Mouse (Mus musculus) liver, embryonic 11.5 days (tissue): ENCODE measurements at regions not wholly inside any gene's neighbourhood (a gene's known extent, or its start where the extent isn't known, plus 50 kb on each side); places are given as distances from the start of the nearest gene placed in this dataset.
"Not testable (repeated sequence)": the region's sequence is repeated elsewhere in the genome, so short reads cannot be mapped to it uniquely, and the experiment has no call there.

Source experiments
- ATAC-seq: fragments of 200-750 bp; cut with Nextera tagmentation; replicated peaks from 2 replicates; pipeline ENCODE4 v1.8.0; 2017; ENCODE audit warnings: moderate number of reproducible peaks, mild to moderate bottlenecking, moderate TSS enrichment, moderate library complexity; ENCODE audit not compliant: low FRiP score
- DNase-seq: peaks from one replicate; pipeline ENCODE4 v3.0.0-alpha.2; 2017; ENCODE audit warnings: low spot score
- H3K27ac ChIP-seq: fragments of 300-500 bp; sonication (generic); 2 replicates; pipeline ENCODE4 v1.5.1; 2014; ENCODE audit warnings: mild to moderate bottlenecking, low read depth, low read length, control low read depth
- H3K27me3 ChIP-seq: fragments of 300-500 bp; sonication (generic); replicated peaks from 2 replicates; pipeline ENCODE4 v1.6.1; 2014; ENCODE audit warnings: low read length, mixed read lengths; ENCODE audit not compliant: control insufficient read depth, insufficient read depth
- H3K36me3 ChIP-seq: fragments of 300-500 bp; sonication (generic); 2 replicates; pipeline ENCODE4 v1.6.1; 2014; ENCODE audit warnings: mild to moderate bottlenecking, low read length, moderate library complexity, mixed read lengths; ENCODE audit not compliant: control insufficient read depth, insufficient read depth
- H3K4me1 ChIP-seq: fragments of 300-500 bp; sonication (generic); replicated peaks from 2 replicates; pipeline ENCODE4 v1.6.1; 2014; ENCODE audit warnings: low read length, mixed read lengths; ENCODE audit not compliant: control insufficient read depth, insufficient read depth
- H3K4me2 ChIP-seq: fragments of 300-500 bp; sonication (generic); 2 replicates; pipeline ENCODE4 v1.6.1; 2014; ENCODE audit warnings: mild to moderate bottlenecking, control low read depth, moderate library complexity
- H3K4me3 ChIP-seq: fragments of 300-500 bp; sonication (generic); 2 replicates; pipeline ENCODE4 v1.5.1; 2014; ENCODE audit warnings: low read depth, low read length, control low read depth
- H3K9ac ChIP-seq: fragments of 300-500 bp; sonication (generic); 2 replicates; pipeline ENCODE4 v1.6.1; 2014; ENCODE audit warnings: low read depth, low read length, control low read depth
- H3K9me3 ChIP-seq: fragments of 300-500 bp; sonication (generic); 2 replicates; pipeline ENCODE4 v1.6.1; 2016; ENCODE audit warnings: low read length, inconsistent platforms, mixed read lengths; ENCODE audit not compliant: control insufficient read depth
- WGBS: fragments of 180-500 bp; shearing (Covaris S2); extraction: QIAGEN DNeasy Blood & Tissue Kit; methylation state at CpG from one replicate; pipeline ENCODE4 v1.1.7; 2014; 5-methylcytosine and 5-hydroxymethylcytosine counted together

DNA sequence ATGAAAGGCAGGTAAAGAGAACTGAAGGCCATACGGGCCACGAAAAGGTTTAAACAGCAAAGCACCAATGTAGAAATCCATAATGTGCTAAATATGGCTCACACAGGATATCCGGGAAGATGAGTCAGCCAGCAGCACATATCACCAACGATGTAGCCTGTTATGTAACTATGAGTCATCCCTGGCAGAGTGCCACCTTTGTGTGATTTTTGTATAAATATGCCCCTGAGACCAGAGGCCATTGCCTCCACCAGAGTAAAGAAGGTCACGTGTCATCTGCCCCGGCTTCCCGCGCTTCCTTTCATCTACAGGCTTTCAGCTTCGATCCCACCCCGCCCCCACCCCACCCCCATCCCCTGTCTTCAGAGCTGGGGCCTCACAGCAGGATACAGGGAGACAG is 138.2 kb upstream of the Trim24 start:
- Histone ChIP-seq H3K4me3 (no peak overlapping the region), H3K4me2 (no peak overlapping the region), H3K9ac (no peak overlapping the region), H3K36me3 (no peaks in the 10 kb centered on the region), H3K4me1 (no peaks in the 10 kb centered on the region; the same call in 1 of the 2 replicates), H3K27me3 (no peaks in the 10 kb centered on the region), H3K27ac (no peak overlapping the region), H3K9me3 (no peaks in the 10 kb centered on the region)
- ATAC-seq = peak; percentile 45; the same call in 1 of the 2 replicates
- peak; percentile 55 for DNase-seq
- WGBS = 26% methylated on average over 10 of the region's 10 CpGs

DNA sequence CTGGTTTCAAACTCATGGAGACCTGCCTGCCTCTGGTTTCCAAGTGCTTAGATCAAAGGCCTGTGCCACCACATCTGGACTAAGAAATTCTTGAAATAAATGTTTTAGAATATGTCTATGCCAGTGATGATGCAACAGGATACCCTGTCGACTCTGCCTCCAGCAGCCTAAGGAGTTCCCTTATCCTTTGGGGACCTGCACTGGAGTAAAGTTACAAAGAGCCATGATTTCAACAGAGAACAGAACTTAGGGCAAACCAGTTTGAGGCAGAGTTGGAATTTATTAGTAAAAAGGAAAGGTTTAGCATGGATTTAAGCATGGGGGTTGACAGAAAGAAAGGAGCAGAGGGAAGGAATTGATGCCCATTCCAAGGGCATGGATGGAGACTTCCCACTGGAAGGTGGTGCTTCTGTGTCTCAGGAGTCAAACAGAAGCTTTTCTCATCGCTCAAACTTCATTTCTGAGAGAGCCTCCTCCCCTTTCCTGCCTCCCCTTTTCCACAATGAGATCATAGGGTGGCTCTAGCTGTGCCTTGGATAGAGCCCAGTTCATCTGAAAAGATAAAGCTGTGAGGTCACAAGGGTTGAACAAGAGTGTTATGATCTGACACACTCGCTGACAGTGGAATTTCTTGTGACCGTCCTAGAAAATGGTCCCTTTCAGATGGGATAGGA is 135.2 kb upstream of the Trim24 start:
- Histone ChIP-seq H3K9ac (no peak overlapping the region), H3K4me1 (no peaks in the 10 kb centered on the region; the same call in 1 of the 2 replicates), H3K27ac (no peak overlapping the region), H3K4me2 (no peak overlapping the region), H3K36me3 (no peaks in the 10 kb centered on the region), H3K27me3 (no peaks in the 10 kb centered on the region), H3K9me3 (no peaks in the 10 kb centered on the region), H3K4me3 (no peak overlapping the region)
- no peak for DNase-seq
- ATAC-seq = no peak
- 67% methylated on average over 4 of the region's 4 CpGs for WGBS

DNA sequence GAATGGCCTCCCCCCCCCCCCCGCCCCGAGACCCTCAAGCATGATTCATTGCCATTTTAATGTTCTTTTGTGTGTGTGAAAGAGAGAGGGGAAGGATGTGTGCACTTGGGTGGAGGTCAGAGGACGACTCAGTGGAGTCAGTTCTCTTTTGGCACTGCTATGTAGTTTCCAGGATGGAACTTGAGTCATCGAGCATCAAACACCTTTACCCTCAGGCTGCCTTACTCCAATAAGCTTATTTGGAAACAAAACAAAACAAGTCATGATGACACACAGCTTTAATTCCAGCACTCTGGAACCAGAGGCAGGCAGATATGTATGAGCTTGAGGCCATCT is 134.7 kb upstream of the Trim24 start:
- ATAC-seq (no peak), DNase-seq (no peak)
- Histone ChIP-seq H3K4me3 (no peak overlapping the region), H3K4me1 (no peaks in the 10 kb centered on the region; the same call in 1 of the 2 replicates), H3K4me2 (no peak overlapping the region), H3K36me3 (no peaks in the 10 kb centered on the region), H3K9ac (no peak overlapping the region), H3K27me3 (no peaks in the 10 kb centered on the region), H3K27ac (no peak overlapping the region), H3K9me3 (no peaks in the 10 kb centered on the region)
- 83% methylated on average over 4 of the region's 4 CpGs for WGBS

DNA sequence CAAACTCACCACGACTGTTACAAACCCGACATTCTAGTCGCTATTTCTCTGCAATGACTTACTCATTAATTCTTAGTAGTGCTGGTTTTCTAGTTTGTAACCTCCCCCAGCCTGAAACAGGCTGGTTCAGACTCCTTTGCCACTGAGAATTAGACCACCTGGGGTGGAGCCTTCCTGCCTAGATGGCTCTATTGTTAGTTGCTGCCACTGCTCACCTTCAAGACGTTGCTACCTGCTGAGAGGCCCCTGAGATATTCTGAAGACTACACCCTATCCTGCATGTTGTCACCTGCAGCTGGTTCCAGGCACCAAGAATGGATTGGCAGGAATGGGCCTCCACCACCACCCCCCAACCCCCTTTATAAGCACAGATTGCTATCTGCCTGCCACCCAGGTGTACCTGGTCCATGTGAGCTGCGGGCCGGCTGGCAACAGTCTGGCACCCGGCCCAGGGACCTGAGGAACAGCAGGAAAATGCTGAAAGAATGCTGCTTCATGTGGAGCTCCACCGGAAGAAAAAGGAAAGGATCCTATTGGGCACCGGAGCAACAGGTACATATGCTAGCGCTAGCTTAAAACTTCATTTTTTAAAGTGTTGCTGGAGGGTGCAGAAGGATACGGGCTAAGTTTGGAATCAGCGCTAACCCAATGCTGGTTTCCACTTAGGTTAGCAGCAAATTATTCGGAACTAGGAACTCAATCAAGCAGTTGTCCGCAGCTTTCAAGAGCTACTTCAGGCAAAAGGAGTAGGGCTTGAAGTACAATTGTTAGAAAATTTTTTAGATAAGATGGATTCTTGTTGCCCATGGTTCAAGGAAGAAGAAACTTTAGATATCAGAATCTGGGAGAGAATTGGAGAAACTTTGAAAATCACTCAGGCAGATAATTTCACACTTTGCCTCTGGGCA is 129.4 kb upstream of the Trim24 start:
- no peak for DNase-seq
- Histone ChIP-seq H3K4me2 (no peak overlapping the region), H3K9me3 (no peaks in the 10 kb centered on the region), H3K27ac (no peak overlapping the region), H3K27me3 (no peaks in the 10 kb centered on the region), H3K36me3 (no peaks in the 10 kb centered on the region), H3K9ac (no peak overlapping the region), H3K4me3 (no peak overlapping the region), H3K4me1 (no peaks in the 10 kb centered on the region)
- 85% methylated on average over 14 of the region's 14 CpGs for WGBS
- ATAC-seq = no peak

DNA sequence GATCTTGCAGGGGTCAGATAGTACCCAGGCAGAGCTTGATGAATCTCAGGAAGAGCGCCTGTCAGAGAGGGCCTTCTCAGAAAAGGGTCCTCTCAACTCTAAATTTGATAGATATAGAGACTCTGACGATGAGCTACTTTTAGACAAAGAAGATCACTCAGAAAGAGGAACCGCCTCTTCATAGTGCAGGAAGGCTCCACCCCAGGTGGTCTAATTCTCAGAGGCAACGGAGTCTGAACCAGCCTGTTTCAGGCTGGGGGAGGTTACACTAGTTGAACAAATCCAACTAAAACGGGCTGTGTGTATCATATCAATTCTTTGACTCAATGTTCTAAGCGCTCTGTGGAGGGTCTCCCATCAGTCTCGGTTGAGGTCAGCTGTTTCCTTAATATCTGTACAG is 128.7 kb upstream of the Trim24 start:
- not testable (repeated sequence) for H3K27me3 ChIP-seq, DNase-seq, H3K9ac ChIP-seq, H3K27ac ChIP-seq, H3K4me1 ChIP-seq, H3K9me3 ChIP-seq, H3K4me2 ChIP-seq, ATAC-seq, H3K4me3 ChIP-seq, H3K36me3 ChIP-seq
- WGBS = 78% methylated on average over 7 of the region's 7 CpGs

DNA sequence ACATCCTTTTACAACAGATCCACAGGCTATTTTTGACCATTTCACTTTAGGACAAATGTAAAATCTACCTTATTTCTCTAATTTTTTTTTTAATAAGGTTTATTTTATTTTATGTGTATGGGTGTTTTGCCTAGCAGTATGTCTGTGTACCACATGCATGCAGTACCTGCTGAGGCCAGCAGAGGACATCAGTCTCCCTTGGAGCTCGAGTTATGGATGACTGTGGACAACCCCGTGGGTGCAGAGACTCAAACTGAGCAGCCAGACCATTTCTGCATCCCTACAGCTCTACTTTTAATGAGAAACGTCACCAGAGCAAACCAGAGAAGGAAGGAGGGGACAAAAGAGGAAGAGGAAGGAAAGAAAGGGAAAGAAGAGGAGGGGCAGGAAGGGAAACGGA is 125.9 kb upstream of the Trim24 start:
- Histone ChIP-seq H3K27ac (no peak overlapping the region), H3K4me3 (no peak overlapping the region), H3K4me2 (no peak overlapping the region), H3K9me3 (0 out of 2 replicates have a peak, but pooled peaks cover 2% of the 10 kb centered on the region), H3K9ac (no peak overlapping the region), H3K27me3 (no peaks in the 10 kb centered on the region), H3K4me1 (no peaks in the 10 kb centered on the region), H3K36me3 (no peaks in the 10 kb centered on the region)
- ATAC-seq = no peak
- WGBS = 51% methylated on average over 4 of the region's 4 CpGs
- no peak for DNase-seq

DNA sequence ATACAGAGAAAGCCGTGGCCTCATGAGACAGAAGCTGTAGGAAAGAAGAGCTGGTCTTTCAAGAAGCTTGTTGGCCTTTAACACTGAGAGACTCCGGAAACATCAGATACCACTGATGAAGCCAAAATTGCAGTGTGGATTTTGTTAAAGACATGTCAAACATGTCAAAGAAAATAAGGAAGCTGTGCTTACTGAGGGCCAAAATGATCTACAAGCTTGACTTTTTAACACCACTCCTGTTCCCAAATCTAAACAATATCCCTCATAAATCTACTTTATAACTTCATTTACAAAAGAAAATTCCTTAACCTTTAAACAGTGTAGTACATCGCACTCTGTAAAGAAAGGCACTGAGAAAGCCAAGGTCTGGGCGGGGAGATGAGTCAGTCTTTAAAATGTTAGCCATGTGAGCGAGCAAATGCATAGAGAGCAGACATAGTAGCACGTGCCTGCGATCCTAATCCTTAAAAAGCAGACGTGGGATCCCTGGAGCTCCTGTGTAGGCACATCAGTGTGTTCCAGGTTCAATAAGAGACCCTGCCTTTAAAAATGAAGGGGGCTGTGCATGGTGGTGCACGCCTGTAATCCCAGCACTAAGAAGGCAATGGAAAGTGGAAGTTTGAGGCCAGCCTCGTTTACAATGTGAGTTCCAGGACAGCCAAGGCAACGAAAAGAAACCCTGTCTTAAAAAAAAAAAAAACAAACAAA is 125.1 kb upstream of the Trim24 start:
- 87% methylated on average over 11 of the region's 11 CpGs for WGBS
- ATAC-seq (no peak), DNase-seq (no peak)
- Histone ChIP-seq H3K27me3 (no peaks in the 10 kb centered on the region), H3K4me2 (no peak overlapping the region), H3K9ac (no peak overlapping the region), H3K9me3 (0 out of 2 replicates have a peak, but pooled peaks cover 2% of the 10 kb centered on the region), H3K4me3 (no peak overlapping the region), H3K4me1 (no peaks in the 10 kb centered on the region), H3K36me3 (no peaks in the 10 kb centered on the region), H3K27ac (no peak overlapping the region)

DNA sequence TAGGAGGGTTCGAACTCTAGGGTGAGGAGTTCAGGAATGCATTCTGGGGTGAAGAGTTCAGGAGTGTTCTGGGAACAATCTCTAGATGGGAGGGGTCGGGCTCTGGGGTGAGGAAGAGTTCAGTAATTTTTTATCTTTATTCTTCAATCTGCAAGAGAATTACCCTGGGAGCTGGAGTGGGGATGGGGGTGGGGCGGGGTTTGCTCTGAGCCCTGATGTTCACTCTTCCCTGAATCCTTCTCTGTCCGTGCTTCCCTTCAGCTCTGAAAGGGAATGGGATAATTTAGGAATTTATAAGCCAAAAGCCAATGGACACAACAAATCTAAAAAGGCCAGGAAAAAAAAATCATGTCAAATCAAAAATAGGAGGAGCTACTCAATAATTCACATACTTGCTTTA is 122.8 kb upstream of the Trim24 start:
- H3K4me3 ChIP-seq, ATAC-seq, H3K9ac ChIP-seq, H3K27me3 ChIP-seq, H3K36me3 ChIP-seq, H3K4me1 ChIP-seq, DNase-seq, H3K27ac ChIP-seq, H3K4me2 ChIP-seq, H3K9me3 ChIP-seq: not testable (repeated sequence)
- WGBS = 88% methylated on average over 4 of the region's 4 CpGs
